Mouse (Mus musculus) cerebral cortex, adult 2 months (tissue): ENCODE data around the gene Phf7.

Source experiments
- WGBS: fragments of 180-500 bp; shearing (Covaris S2); methylation state at CpG from one replicate; pipeline ENCODE4 v1.1.7; 2018; 5-methylcytosine and 5-hydroxymethylcytosine counted together

The Phf7 gene

DNA sequence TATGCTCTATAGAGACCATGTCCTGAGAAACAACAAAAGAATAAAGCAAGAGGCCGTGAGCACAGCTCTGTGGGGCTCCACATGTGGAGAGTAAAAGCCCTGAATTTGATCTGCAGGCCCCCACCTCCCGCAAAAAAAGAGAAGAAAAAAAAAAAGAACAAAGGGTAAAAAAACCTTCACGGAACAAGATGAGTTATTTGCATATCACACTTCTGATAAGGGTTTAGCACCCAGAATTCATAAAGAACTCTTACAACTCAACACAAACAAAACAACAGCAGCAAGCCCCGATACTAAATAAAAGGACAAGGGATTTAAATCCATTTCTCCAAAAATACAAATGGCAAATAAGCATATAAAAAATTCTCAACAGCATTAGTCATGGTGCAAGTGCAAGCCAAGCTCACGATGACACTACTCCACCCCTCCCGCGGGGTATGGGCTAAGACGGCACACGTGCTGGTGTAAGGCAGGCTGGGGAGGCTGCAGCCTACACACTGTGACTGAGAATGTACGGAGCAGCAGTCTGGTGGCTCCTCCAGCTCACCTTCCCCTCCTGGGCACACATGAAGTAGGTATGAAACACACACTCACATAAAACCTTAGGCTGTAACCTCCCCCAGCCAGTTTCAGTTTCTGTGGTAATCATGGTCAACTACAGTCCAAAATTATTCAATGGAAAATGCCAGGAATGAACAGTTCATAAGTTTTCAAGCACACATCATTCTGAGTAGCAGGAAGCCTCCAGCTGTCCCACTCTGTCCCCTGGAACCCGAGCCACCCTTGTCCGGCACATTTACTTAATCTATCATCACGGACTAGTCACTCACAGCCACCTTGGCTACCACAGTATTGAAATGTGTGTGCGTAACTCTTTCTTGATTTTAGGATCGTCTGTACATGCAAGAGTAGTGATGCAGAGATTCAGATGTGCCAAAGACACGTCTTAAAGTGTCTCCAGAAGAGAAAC is 53.3 kb downstream of the Phf7 start:
- 32% methylated on average over 16 of the region's 16 CpGs for WGBS

DNA sequence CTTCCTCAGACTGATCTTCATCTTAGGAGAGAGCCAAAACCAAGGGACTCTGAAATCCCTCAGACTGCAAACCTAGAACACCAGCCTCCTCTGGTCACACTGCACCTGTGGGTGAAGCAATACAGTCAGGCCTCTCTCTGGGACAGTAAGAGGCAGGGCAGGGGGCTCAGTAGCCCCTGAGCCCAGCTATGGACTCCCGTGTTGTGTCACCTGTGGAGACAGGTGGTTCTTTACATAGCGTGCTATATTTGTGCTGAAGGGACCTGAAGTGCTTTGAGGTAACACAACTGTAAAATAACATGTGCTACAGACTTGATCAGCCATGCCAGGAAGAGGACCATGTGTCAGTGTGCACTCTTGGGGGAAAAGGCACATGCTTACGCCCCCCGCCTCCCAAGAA is 55.6 kb downstream of the Phf7 start:
- WGBS = 87% methylated on average over 4 of the region's 4 CpGs

DNA sequence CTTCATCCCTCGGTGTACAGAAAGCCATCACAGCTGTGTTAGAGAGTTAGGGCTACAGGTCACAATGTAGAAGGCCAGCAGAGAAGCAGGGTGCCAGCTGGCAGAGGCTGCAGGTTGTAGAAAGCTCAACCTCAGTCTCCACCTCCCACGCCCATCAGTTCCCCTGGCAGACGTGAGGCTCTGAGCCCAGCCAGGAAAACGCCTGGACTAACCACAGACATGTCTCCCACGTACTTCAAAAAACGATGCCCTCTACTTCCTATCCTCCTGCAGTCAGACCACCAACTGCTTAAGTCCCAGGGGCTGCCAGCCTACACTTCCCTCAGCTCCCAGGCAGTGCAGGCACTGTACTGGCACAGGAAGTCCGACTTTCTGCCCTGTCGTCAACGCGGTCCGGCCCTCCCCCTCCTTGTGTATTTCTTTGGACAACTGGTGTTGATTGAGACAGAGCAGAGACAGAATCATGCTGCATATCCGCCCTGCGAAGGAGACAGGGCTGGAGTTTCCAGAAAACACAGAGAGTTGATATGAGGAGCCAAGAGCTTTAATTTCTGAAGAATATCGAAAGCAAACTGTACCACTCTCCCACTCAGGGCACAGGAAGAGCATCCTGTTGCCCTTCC is 56.1 kb downstream of the Phf7 start:
- WGBS = 23% methylated on average over 14 of the region's 14 CpGs

DNA sequence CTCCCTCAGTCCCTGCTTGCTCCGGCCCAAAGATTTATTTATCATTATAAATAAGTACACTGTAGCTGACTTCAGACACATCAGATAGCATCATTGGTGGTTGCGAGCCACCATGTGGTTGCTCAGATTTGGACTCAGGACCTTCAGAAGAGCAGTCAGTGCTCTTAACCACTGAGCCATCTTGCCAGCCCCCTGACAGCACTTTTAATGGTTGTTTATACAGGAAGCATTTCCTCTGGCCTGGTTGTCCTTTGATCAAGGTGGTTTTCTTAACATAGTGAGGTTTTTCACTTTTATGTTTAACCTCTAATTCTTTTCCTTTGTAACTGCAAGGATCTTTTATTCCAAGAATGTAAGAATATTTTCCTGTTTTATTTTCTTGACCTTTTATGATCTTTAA is 56.7 kb downstream of the Phf7 start:
- WGBS = 58% methylated on average over 2 of the region's 2 CpGs

DNA sequence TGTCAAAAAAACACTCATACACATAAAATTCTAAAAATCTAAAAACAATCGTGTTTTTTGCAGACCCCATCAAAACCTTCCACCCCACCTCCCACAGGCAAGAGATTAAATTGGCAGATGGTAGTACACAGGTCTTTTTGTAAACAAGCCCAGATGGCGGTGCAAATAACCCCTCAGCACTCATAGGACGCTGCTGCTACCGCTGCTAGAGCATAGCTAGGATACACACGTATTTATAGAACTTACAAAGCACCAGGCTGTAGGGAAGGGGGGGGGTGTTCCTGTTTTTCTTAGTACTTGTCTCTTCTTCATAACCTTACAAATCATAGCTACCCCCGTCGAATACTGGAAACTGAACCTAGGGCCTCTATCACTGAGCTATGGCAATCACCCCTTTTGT is 57.3 kb downstream of the Phf7 start:
- 42% methylated on average over 7 of the region's 7 CpGs for WGBS

DNA sequence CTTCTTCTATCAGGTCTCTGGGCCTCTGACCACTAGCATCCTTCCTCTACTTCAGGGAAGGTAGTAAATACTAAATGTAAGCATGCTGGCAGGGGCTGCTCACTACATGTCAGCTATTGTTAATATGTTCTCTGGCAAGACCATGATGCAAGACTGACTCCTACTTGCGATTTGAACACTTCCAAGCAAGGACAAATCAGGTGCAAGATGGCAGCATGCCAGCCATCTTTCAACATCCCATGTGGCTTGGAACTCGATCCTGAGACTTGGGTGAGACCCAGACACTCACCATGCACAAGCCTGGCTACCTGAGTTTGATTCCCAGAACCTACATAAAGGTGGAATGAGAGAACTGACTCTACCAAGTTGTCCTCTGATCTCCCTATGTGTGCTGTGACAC is 59.2 kb downstream of the Phf7 start:
- 26% methylated on average over 2 of the region's 2 CpGs for WGBS

DNA sequence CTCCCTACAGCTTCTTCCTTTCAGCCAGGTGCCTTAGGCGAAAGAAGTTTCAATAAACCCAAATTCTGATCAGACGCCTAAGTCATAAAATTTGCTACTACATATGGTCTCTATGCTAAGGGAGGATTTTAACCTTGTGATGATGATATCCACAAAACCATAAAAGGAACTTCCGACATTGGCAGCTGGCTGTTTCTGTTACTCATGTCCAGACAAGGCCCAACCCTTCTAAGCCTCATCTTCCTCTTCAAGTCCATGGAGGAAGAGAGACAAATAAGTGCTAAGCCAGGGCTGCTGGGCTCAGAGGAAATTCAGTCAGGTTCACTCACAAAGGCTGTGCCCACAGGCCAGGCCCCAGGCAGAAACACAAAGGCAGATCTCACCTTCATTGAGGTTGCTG is 61.8 kb downstream of the Phf7 start:
- 83% methylated on average over 3 of the region's 3 CpGs for WGBS

DNA sequence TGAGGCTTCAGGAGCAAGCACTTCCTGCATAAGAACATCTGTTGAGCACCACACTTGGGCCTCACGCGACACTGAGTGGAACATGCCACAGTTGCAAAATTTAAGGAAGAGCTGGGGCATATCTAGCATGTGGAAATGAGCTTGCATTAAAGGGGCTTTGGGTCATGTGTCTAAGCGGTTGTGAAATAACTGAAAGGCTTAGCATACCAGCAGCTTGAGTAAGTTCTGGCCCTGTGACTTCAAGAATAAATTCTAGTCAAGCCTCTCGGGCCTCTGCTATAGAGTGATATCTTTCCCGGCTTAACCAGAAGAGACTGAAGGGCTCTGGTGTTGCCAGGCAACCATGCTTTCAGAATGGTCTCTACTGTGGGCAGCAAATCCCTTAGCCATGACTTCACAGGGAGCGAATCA is 62.3 kb downstream of the Phf7 start:
- WGBS = 48% methylated on average over 6 of the region's 6 CpGs
